Mouse (Mus musculus) forelimb bud, embryonic 11.5 days (tissue): ENCODE data around the gene Tmem184a.

Experiments
- DNase-seq: peaks from one replicate; pipeline ENCODE4 v3.0.0-alpha.2; 2012; ENCODE audit warnings: low read depth, low spot score

The Tmem184a gene

GRCm38 (mm10) chr5:139813963-139814381, 5.7 kb downstream of the Tmem184a start:
- no peak for DNase-seq

- DNase-seq: no peak
Observed at GRCm38 (mm10) chr5:139813126-139813490, 6.6 kb downstream of the Tmem184a start.

- no peak for DNase-seq
Observed at GRCm38 (mm10) chr5:139812398-139813125, 7.2 kb downstream of the Tmem184a start.

- no peak for DNase-seq
Observed at GRCm38 (mm10) chr5:139811677-139812397, 7.9 kb downstream of the Tmem184a start.

DNA sequence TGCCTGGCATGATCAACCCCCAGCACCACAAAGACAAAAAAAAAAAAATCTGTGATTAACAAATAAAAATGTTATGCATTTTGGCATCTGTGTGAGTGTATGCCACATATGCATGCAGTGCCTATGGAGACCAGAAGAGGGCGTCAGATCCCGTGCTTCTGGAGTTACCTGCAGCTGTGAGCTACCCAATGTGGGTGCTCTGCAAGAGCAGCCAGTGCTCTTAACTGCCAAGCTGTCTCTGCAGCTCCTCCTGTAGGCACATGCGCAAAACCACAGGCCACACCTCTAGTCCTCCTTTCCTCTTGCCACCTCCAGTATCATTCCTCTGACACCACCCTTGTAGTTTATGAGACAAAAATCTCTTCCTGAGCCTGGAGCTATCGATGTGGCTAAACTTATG, 10.3 kb downstream of the Tmem184a start:
- DNase-seq: no peak

GRCm38 (mm10) chr5:139805924-139806323, 13.8 kb downstream of the Tmem184a start:
- no peak for DNase-seq

DNA sequence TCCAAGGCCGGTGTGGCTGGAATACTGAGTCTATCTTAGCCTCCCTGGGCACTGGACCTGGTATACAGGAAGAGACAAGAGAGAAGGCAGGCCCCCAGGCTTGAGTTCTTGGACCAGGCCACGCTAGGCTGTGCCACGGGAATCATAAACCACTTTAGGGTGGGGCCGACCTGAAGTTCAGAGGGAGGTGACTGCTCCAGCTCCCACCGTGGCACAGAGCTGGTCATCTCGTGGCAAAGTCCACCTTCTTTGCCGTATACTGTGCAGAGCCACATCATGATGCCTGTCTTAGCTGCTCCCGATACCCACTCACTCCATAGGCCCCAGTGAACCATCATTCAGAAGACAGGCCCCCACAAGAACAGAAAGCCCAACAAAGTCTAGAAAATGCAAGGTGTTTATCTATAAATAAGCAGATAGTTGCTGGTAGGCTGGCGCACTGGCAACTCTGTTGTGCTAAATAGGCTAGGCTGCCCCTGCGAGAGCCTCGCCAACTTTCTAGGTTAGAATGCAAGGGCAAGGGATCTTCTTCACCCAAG, 15.1 kb downstream of the Tmem184a start:
- DNase-seq: no peak

- DNase-seq: no peak
Observed at GRCm38 (mm10) chr5:139804107-139804551, 15.6 kb downstream of the Tmem184a start.

- DNase-seq: peak; percentile 57
Observed at GRCm38 (mm10) chr5:139803601-139804102, 16.1 kb downstream of the Tmem184a start.

DNA sequence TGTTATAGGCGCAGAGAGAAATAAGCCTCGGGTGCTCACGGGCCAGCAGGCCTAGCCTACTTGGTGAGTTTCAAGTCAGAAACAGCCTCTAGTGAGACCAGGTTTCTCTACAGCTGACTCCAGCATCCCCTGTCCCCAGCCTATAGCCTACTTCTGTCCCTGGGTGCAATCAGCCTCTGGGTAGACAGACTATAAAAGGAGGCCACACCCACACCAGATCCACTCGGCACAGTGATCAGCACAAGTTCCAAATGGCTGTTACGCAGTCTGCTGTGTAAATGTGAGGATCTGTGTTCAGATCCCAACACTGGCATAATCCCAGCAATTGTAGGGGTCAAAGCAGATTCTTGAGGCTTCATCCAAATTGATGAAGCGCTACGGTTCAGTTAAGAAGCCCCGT, 16.6 kb downstream of the Tmem184a start:
- DNase-seq: no peak

DNA sequence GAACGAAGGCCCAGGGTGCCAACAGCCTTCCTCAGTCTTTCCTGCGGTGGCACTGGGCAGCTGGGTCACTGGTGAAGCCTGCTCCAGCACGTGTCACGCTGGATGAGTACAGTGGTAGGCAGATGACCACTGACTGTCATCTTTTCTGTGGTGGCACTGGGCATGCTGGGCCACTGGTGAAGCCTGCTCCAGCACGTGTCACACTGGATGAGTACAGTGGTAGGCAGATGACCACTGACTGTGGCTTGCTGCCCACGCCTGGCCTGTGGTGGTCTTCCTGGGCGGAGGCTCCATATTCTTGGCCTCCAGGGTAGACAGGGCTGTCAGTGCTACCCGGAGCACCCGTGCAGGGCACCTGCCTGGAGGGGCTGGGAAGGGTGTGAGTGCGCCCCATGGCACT, 17.8 kb downstream of the Tmem184a start:
- DNase-seq: no peak

GRCm38 (mm10) chr5:139801231-139801630, 18.5 kb downstream of the Tmem184a start:
- no peak for DNase-seq

- no peak for DNase-seq
Observed at GRCm38 (mm10) chr5:139799801-139800590, 19.7 kb downstream of the Tmem184a start.

GRCm38 (mm10) chr5:139799041-139799440, 20.7 kb downstream of the Tmem184a start:
- DNase-seq: no peak

DNA sequence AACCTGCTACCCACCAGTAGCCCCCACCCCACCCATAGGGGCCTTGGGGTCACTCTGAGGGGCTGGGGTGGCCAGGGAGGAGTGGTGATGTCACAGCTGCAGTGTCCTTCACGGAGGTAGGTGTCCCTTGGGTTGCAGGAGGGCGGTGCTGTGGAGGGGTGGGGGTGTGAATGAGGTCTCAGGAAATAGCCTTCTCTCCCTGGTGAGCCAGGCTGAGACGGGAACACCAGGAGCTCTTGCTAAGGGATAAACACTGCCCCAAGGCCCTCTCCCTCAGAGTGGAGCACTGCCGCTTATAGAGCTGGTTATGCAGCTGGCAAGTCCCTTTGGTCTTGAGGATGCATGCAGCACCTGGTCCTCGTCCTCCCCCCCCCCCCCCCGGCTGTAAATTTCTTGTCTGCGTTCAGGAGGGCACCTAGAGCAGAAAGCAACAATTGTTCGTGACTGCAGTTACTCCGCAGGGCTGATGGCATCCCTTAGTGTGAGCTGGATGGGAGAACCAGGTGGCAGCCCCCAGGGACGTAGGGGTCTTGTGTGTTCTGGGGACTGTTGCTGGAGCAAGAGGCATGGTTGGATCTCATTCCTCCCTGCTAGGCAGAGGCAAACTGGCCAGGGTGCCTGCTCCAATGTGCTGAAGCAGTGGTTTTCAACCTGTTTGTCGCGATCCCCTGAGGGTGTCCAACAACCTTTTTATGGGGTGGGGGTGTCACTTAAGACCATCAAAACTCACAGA, 21.4 kb downstream of the Tmem184a start:
- DNase-seq: no peak

DNA sequence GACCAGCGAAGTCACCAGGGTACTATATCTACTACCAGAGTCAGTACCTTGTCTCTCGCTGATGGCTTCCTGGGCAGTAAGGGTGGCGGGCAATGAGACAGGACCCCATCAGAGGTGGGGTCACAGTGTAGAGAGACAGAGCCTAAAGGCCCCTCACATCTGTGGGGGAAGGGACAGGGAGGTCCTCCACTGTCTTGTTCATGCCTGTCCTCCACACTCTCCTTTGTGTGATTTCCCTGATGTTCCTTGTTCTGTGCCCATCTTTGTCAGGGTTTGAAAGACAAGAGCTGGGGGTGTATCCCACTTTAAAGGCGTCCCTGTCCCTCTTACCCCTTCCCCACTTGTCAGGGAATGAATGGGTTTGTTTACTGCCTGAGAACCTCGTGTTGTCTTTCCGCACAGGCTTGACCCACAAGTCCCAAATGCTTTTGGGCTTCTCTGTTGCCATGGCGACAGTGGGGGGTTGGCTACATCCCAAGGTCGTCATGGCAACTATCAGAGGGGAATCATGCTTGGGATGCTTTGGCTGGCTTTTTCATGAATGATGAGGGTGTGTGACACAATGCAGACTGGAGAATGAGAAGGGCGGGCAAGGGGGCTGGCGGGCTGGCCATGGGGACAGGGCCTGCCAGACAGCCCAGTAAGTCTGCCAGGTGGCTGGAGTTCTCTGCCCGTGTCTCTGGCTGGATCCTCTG, 22.1 kb downstream of the Tmem184a start:
- peak; percentile 51 for DNase-seq

- DNase-seq: no peak
Observed at GRCm38 (mm10) chr5:139796900-139797299, 22.8 kb downstream of the Tmem184a start.

DNA sequence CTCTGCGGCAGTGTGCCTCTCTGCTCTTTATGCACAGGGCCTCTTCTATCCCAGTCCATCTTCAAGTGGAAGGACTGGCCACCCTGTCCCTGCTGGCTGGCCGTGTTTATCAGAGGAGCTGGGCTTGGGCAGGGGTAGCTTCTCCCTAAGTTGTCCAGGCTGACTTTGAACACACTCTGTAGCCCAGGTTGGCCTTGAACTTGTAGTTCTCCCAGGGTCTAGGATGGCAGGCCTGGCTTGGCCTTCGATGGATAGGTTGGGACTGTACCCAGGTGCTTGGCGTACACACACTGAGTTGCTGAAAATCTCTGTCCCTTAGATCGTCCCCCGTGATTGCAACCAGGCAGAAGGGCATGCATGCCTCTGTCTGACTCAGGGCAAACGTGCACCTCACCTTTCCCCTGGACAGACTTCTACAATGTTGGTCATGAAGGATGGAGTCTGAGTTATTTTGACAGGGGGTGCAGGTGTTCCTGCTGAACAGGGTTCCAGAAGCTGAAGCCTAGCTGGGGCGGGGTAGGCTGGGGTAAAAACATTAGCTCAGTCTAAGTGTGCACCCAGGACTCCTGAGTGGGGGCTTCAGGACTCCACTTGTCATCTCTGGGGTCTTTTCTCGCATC, 23.6 kb downstream of the Tmem184a start:
- DNase-seq: no peak

GRCm38 (mm10) chr5:139794938-139795337, 24.8 kb downstream of the Tmem184a start:
- no peak for DNase-seq

GRCm38 (mm10) chr5:139794137-139794536, 25.6 kb downstream of the Tmem184a start:
- DNase-seq: no peak
